Mouse (Mus musculus): ENCODE data around the gene Pla2g4a.

- no peak for TF ChIP-seq CTCF (IDR thresholded peaks at IDR 0.05; ENCODE audit: control insufficient read depth, insufficient read depth, insufficient replicate concordance, low read depth, low read length)
- TF ChIP-seq POLR2A (IDR thresholded peaks at IDR 0.05; ENCODE audit: control insufficient read depth, low read depth, low read length): no peak
These were observed 49.0 kb upstream of the Pla2g4a start for GRCm38 (mm10) chr1:150009968-150010628.
